Mouse (Mus musculus): Measurements from ENCODE around the gene 1700019N19Rik. TPM values are rescaled to one million over a fixed set of nuclear protein-coding genes. Genes with fewer than 3 reads are reported as not detected.

Gene 1700019N19Rik
- total RNA-seq, 1 experiment from 2014 or later = not detected

Other genes with a start within 250 kb of the 1700019N19Rik start
- not detected in 2 replicates for gene Pnlip, start 142.0 kb downstream of the 1700019N19Rik start, total RNA-seq (2021)
- gene Pnliprp1, start 65.6 kb downstream of the 1700019N19Rik start, total RNA-seq (2021) = not detected in 2 replicates
- gene Pnliprp2, start 34.7 kb downstream of the 1700019N19Rik start, total RNA-seq (2021) = not detected in 2 replicates
- gene Eno4, start 149.0 kb upstream of the 1700019N19Rik start, total RNA-seq (2021) = 0.24 and 0.33 TPM in 2 replicates
- 115 and 119 TPM in 2 replicates for gene Hspa12a, start 149.2 kb upstream of the 1700019N19Rik start, total RNA-seq (2021)